Mouse (Mus musculus) frontal cortex, adult 2 months (tissue): ENCODE results near the gene Gm42906. TPM values are rescaled to one million over a fixed set of nuclear protein-coding genes. Genes with fewer than 3 reads are reported as not detected.
A peak's percentile ranks its signal among the peaks of the same experiment; 100 is the strongest.

Experiments
- DNase-seq, 2 experiments: peaks; one replicate each; pipeline ENCODE4 v3.0.0; 2022; ENCODE audit warnings: low spot score in 1 of 2; ENCODE audit errors: extremely low spot score in 1 of 2
- polyA plus RNA-seq: library from polyadenylated mRNA; depleted of rRNA; stranded (reverse); fragments of >200 nt; gene quantifications from 2 replicates; pipeline ENCODE4 v1.2.3, GENCODE M21; 2012

Gene Gm42906
- polyA plus RNA-seq, 1 experiment = not detected

- peak in 1 of 2 experiments; percentile 19 for DNase-seq
These were observed 31.8 kb downstream of the Gm42906 start for GRCm38 (mm10) chr5:151396119-151396518.

GRCm38 (mm10) chr5:151394690-151395089 lies 33.3 kb downstream of the Gm42906 start:
- peak; percentile 18 to 33 for DNase-seq

DNA sequence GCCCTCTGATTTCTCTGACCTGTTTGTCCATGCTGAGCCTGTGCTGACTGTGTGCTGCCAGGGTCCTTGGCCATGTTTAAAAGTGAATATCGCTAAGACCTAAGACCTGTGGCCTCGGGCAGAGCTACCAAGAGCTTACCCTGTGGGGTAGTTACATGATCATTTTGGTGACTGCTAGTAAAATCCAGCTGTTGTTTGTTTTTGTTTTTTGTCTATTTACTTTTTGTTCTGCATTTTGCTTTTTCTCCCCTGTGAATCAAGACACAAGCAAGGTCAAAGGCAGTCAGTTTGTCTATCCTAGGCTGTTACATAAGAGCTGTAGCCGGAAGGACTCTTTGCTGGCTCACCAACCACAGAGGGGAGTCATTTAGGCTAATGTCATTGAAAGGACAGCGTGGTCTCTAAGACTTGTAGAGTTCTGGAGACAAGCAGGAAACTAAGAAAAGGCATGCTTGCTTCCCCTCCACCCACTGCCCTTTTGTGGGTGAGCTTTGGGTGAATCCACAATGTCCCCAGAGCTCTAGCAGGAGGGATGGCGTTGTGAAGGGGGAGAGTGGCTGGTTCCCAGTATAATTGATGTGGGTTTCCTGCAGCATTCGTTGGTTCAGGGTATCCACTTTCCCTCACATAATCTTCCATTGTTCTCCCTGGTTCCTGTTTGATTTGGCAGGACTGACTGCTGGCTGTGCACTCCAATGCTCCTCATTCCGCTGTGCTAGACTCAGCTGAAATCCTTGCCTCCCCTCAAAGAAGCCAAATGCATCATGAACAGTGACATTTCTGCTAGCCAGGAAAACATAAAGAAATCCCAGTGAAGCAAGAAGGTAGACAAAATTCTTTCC lies 33.9 kb downstream of the Gm42906 start:
- peak in 1 of 2 experiments; percentile 23 for DNase-seq

- no peak for DNase-seq
These were observed 38.1 kb downstream of the Gm42906 start for GRCm38 (mm10) chr5:151389827-151390226.

DNA sequence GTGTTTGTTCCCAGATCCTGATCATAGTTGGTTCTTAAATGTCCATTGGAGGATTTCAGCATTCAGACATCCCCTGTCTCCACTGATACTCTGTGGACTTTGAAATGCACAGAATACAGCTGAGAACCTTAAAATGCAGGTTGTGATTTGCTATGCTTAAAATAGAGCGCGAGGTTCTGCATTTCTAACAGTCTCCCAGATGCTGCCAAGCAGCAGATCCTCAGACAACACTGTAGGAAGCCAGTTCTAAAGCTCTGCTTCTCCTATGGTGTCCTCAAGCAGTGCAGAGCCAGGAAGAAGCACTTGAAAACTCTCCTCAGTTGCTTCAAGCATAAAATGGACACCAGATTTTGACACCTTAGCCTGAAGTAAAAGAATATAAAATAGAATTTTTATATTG lies 48.1 kb downstream of the Gm42906 start:
- peak in 1 of 2 experiments; percentile 40 for DNase-seq

- no peak for DNase-seq
These were observed 48.8 kb downstream of the Gm42906 start for GRCm38 (mm10) chr5:151379210-151379609.

DNA sequence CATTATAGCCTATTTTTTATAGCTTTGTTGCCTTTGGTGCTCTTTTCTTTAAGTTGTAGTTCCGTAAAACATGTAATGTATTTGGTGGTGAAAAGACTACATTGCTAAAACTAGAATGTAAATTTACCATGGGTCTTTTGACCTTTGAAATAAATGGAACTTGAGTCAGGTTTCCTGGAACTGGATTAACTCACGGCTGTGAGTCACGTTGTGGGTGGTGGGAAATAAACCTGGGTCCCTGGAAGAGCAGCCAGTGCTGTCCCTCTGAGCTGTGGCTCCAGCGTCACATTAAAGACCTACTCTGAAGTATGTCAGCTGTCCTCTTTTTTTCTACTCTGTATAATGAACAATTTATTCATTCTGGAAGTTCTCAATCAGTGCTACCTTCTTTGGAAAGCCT lies 51.0 kb downstream of the Gm42906 start:
- no peak for DNase-seq

- DNase-seq = no peak
These were observed 53.1 kb downstream of the Gm42906 start for GRCm38 (mm10) chr5:151374825-151375224.

DNA sequence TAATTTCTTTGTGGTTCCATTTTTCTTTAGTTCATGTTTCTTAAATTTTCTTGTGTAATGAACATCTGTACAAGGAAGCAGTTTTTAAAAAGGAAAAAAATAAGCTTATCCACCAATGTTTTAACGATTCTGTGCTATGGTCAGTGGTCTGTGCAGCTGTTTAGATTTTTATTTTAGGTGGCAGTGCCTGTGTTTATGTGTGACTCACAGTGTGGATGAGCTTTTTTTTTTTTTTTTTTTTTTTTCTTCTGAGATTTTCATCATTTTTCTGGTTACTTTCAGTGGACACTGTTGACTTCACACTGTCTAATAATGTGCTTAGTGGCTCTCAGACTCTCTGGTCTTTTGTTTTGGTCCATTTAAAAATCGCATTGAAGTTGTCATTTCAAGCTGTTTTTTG lies 56.8 kb downstream of the Gm42906 start:
- no peak for DNase-seq

- peak; percentile 5 to 17 for DNase-seq
These were observed 58.6 kb downstream of the Gm42906 start for GRCm38 (mm10) chr5:151369306-151369721.

DNA sequence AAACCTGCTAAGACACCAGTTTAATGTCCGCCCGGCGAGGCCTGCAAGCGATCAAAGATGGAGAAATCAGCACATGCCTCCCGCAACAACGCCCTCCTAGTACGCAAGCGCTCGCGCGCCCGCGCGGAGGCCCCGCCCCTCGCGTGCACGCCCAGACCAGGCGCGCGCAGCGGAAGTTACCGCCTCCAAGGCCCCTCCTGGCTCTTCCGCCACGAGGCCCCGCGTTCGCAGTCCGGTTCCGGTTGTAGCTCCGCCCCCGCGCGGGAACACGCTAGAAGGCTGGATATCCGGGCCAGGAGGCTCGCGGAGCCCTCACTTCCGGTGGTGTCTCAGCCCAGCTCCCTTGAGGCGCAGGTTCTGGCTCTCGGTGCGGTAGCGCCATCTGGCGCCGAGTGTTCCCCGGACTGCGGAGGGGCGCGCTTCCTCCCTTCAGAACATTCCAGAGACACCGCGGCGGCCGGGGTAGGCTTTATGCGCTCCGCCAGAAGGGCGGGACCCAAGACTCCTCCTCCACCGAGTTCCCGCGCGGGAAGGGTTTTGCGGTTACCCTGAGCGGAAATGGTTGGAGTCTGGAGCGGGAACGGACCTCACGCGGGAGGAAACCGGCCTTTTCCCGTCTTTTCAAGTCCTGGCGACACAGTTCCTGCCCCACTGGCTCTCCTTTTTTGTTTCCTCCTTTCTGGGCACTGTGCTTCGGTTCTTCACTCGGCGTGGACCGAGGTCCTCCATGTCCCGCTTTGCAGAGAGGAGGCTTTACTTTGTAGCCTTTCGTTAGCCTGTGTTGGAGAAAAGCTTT lies 59.4 kb downstream of the Gm42906 start:
- DNase-seq = peak; percentile 99 to 100

- DNase-seq = no peak
These were observed 60.0 kb downstream of the Gm42906 start for GRCm38 (mm10) chr5:151367881-151368394.

DNA sequence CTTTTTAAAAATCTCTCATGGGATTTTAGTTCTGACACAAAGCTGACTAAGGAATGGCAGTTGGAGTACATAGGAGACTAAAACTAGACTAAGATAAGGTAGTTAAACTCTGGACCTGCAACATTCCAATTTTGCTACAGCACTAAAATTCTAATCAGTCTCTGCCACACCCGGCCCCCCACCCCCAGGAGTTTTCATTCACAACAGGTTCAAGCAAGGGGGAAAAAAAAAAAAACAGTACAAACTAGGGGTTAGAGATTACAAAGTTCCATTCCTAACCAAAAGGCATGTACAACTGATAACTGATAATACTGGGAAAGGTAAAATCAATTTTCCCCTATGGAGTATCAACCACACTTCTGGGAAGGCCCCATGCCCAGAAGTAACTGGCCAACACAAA lies 60.6 kb downstream of the Gm42906 start:
- DNase-seq = no peak

DNA sequence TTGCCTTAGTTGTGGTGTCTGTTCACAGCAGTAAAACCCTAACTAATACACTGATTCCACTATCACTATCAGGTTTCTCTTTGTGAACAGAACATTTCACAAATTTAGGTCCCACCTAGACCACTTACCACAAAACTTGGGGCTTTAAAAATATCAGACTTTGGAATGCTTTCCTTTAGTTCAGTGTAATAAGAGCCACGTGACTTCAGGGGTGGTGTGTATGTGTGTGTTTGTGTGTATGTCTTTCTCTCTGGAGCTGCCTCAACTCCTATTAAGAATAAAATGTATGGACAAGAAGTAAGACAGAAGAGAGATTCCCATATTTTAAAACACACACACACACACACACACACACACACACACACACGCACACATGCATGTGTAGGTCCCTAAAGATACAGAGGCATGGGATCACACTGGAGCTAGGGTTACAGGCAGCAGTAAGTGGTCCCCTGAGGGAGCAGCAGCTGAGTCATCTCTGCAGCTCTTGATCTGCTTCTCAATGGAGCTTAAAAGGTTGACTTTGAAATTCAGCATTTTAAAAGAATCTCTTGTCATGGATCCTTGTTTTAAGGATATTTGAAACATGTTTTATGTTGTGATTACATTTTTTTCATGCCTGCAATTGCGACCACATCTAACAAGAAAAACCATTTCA lies 64.5 kb downstream of the Gm42906 start:
- DNase-seq = no peak

DNA sequence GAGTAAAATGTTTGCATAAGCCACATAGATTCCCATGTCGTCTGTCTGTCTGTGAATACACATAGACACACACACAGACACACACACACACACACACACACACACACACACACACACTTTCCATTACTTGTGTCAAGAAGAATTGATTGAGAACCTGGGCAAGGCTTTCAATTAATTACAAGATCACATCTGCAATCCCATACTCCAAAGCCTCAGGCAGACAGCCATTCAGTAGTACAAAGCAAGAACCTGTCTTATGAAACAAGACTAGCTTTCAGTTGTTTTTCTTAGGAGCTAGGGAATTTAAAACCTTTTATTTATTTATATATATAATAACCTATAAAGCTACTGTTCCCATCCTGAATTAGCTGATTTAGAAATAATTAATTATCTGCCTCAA lies 78.3 kb downstream of the Gm42906 start:
- DNase-seq = no peak

DNA sequence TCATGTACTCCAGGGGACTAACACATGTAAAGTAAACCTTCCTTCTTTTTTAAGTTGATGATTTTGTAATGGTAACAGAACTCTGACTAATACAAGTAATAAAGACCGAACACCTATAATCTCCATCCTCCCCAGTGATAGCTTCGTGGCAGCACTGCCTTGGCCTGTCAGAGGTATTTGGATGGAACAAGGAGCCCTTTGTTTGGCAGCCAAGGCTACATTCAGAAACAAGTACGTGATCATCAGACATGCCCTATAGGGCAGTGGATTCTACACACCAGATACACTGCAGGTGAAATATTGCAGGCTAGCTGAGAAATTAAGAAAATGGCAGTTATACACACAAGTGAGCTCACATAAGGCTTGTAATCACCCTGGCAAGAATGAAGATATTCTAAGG lies 79.5 kb downstream of the Gm42906 start:
- DNase-seq = no peak

DNA sequence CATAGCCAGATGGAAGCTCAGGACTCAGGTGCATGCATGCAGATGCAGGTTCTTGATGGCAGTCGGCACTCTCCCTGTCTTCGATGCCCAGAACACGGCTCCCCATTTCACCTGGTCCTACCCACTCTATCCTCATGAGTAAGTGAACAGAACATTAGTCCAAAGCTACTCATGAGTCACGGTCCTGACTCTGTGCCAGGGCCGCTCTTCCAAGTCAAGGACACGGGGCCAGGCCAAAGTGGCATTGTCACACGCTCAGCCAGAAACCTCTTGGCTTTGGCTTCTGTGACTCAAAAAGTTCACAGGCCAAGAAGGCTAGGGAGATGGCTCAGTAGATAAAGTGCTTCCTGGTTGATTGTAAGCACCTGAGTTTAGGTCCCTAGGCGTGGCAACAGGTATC lies 81.3 kb downstream of the Gm42906 start:
- DNase-seq = no peak

GRCm38 (mm10) chr5:151344737-151345136 lies 83.2 kb downstream of the Gm42906 start:
- DNase-seq = no peak

GRCm38 (mm10) chr5:151333686-151334085 lies 94.3 kb downstream of the Gm42906 start:
- no peak for DNase-seq

GRCm38 (mm10) chr5:151333191-151333594 lies 94.8 kb downstream of the Gm42906 start:
- DNase-seq = no peak
